In the genomic region with DNA sequence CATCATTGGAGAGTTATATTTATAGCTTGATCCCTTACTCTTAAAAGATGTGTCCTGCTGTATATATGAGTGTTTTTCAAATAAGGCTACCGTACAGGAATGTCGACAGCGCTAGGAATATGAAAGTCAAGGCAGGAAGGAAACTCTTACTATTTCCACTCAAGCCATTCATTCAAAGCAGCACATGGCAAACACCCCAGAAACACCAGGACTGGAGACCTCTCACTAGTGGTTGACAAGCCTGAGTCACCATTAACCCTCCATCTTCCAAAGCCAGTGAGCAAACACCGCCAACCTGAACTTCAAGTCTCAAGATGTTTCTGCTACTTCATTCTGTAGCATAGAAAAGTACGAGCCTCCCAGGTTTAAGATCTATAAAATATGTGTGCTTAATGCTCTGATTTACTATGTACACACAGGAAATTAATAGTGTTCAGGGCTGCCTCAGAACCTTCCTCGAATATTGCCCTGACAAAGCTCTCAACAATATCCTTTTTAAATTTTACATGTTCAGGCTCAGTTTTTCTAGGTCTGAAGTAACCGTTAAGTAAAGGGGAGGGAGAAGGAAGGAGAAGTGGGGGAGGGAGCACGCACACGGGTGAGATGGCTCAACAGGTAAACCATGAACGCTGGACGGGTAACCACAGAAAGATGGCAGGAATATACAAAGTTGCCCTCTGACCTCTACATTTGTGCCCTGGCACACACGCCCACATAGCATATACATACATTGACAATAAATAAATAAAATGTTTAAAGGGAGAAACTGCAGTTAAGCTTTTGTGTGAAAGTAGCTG, we compare ENCODE assay signal across 9 mouse cellular contexts. TPM values are rescaled to one million over a fixed set of nuclear protein-coding genes. Genes with fewer than 3 reads are reported as not detected.
DNase-seq lines count a peak whose midpoint lies in the region; ATAC-seq lines count a peak whose summit lies in the region.
"Had no signal": no experiment of that assay in that cellular context is flagged by ENCODE, and none has a peak within 500 bp of the region (broad histone marks: within the 10 kb centered on the region; RNA-seq: fewer than 3 reads in every experiment).

No protein-coding gene starts in this region.

- DNase-seq in hindbrain, embryonic 14.5 days (ENCODE audit: low spot score), result no peak
- no peak for DNase-seq in hindbrain, embryonic 11.5 days (ENCODE audit: low spot score)
- DNase-seq in intestine, embryonic 14.5 days (ENCODE audit: low spot score), result no peak
- peak; percentile 70 for DNase-seq in lung, postnatal 36 days
- DNase-seq in cerebellum, postnatal 14 days, result no peak
- no peak for DNase-seq in gastrocnemius, adult 18-20 months (ENCODE audit: low spot score)

- ATAC-seq in hindbrain, embryonic 14.5 days (ENCODE audit: low FRiP score), result no peak
- ATAC-seq in hindbrain, embryonic 11.5 days (ENCODE audit: low FRiP score), result no peak
- no peak for ATAC-seq in embryonic facial prominence, embryonic 13.5 days (ENCODE audit: insufficient number of reproducible peaks, insufficient read depth, low FRiP score, low TSS enrichment, low read depth)
- no peak for ATAC-seq in intestine, embryonic 14.5 days (replicated peaks; ENCODE audit: low FRiP score, low TSS enrichment, low read depth)
- ATAC-seq in erythroblast, adult 5-6 weeks (replicated peaks; ENCODE audit: low FRiP score, poor library complexity, severe bottlenecking), result no peak

- peak overlapping the region; percentile 47; the same call in 1 of the 2 replicates for H3K4me2 ChIP-seq in hindbrain, embryonic 14.5 days (replicated peaks)
- H3K4me2 ChIP-seq in hindbrain, embryonic 11.5 days (replicated peaks; ENCODE audit: low read depth, low read length), result no peak overlapping the region
- H3K4me2 ChIP-seq in embryonic facial prominence, embryonic 13.5 days, result peak overlapping the region; percentile 68
- H3K4me2 ChIP-seq in intestine, embryonic 14.5 days (ENCODE audit: low read length), result peak overlapping the region; percentile 51

- H3K27ac ChIP-seq in hindbrain, embryonic 14.5 days, result no peak overlapping the region
- H3K27ac ChIP-seq in hindbrain, embryonic 11.5 days (ENCODE audit: low read depth, low read length), result no peak overlapping the region
- H3K27ac ChIP-seq in embryonic facial prominence, embryonic 13.5 days, result no peak overlapping the region
- peak overlapping the region; percentile 84; the same call in 1 of the 2 replicates for H3K27ac ChIP-seq in intestine, embryonic 14.5 days (ENCODE audit: low read depth)

- no peaks in the 10 kb centered on the region for H3K4me1 ChIP-seq in hindbrain, embryonic 14.5 days (replicated peaks; ENCODE audit: control insufficient read depth, insufficient read depth, low read length)
- H3K4me1 ChIP-seq in hindbrain, embryonic 11.5 days (replicated peaks; ENCODE audit: control insufficient read depth, insufficient read depth, low read length), result no peaks in the 10 kb centered on the region
- H3K4me1 ChIP-seq in embryonic facial prominence, embryonic 13.5 days, result peaks cover 17% of the 10 kb centered on the region
- peaks cover 15% of the 10 kb centered on the region for H3K4me1 ChIP-seq in intestine, embryonic 14.5 days (replicated peaks; ENCODE audit: control insufficient read depth, insufficient read depth, low read length)

- H3K9me3 ChIP-seq in hindbrain, embryonic 14.5 days (ENCODE audit: control insufficient read depth, low read length), result no peaks in the 10 kb centered on the region
- no peaks in the 10 kb centered on the region for H3K9me3 ChIP-seq in hindbrain, embryonic 11.5 days (ENCODE audit: control insufficient read depth, low read length)
- H3K9me3 ChIP-seq in embryonic facial prominence, embryonic 13.5 days, result no peaks in the 10 kb centered on the region
- H3K9me3 ChIP-seq in intestine, embryonic 14.5 days (ENCODE audit: control insufficient read depth, low read length), result no peaks in the 10 kb centered on the region

- no peak overlapping the region for H3K4me3 ChIP-seq in hindbrain, embryonic 14.5 days (replicated peaks; ENCODE audit: low read length)
- no peak overlapping the region for H3K4me3 ChIP-seq in hindbrain, embryonic 11.5 days (ENCODE audit: low read depth, low read length)
- H3K4me3 ChIP-seq in embryonic facial prominence, embryonic 13.5 days, result no peak overlapping the region
- peak overlapping the region; percentile 26 for H3K4me3 ChIP-seq in intestine, embryonic 14.5 days (ENCODE audit: low read depth, low read length)

- H3K9ac ChIP-seq in hindbrain, embryonic 14.5 days, result peak overlapping the region; percentile 34; the same call in 1 of the 2 replicates
- no peak overlapping the region for H3K9ac ChIP-seq in hindbrain, embryonic 11.5 days (ENCODE audit: low read depth, low read length)
- H3K9ac ChIP-seq in embryonic facial prominence, embryonic 13.5 days, result no peak overlapping the region
- peak overlapping the region; percentile 34; the same call in 1 of the 2 replicates for H3K9ac ChIP-seq in intestine, embryonic 14.5 days (ENCODE audit: low read length)

- H3K27me3 ChIP-seq in hindbrain, embryonic 14.5 days (ENCODE audit: control insufficient read depth, insufficient read depth, low read length), result no peaks in the 10 kb centered on the region
- no peaks in the 10 kb centered on the region for H3K27me3 ChIP-seq in hindbrain, embryonic 11.5 days (ENCODE audit: control insufficient read depth, insufficient read depth, low read length)
- H3K27me3 ChIP-seq in embryonic facial prominence, embryonic 13.5 days, result no peaks in the 10 kb centered on the region
- H3K27me3 ChIP-seq in intestine, embryonic 14.5 days (replicated peaks; ENCODE audit: control insufficient read depth, insufficient read depth, low read length), result no peaks in the 10 kb centered on the region

- no peaks in the 10 kb centered on the region for H3K36me3 ChIP-seq in hindbrain, embryonic 14.5 days (replicated peaks; ENCODE audit: control insufficient read depth, insufficient read depth)
- no peaks in the 10 kb centered on the region for H3K36me3 ChIP-seq in hindbrain, embryonic 11.5 days (ENCODE audit: control insufficient read depth, insufficient read depth, low read length)
- H3K36me3 ChIP-seq in embryonic facial prominence, embryonic 13.5 days, result no peaks in the 10 kb centered on the region
- no peaks in the 10 kb centered on the region for H3K36me3 ChIP-seq in intestine, embryonic 14.5 days (ENCODE audit: control insufficient read depth, insufficient read depth, low read length)

- 89% methylated on average over 12 of the region's 12 CpGs for WGBS in hindbrain, embryonic 14.5 days
- 84% methylated on average over 12 of the region's 12 CpGs for WGBS in hindbrain, embryonic 11.5 days
- WGBS in embryonic facial prominence, embryonic 13.5 days, result 77% methylated on average over 12 of the region's 12 CpGs
- 41% methylated on average over 12 of the region's 12 CpGs for WGBS in intestine, embryonic 14.5 days

RNA-seq across cellular contexts. Expression of a gene that starts 34.2 kb away (rescaled TPM):
- polyA plus RNA-seq in hindbrain, embryonic 14.5 days (2014; fragmentation: Nextera tagmentation; extraction: Ambion mirVana), result 2.2 and 2.4 TPM in 2 replicates
- 5.6 and 7.2 TPM in 2 replicates for polyA plus RNA-seq in hindbrain, embryonic 11.5 days (2014; fragmentation: Nextera tagmentation; extraction: Ambion mirVana)
- 4.1 and 5.6 TPM in 2 replicates for polyA plus RNA-seq in embryonic facial prominence, embryonic 13.5 days (2015; fragmentation: Nextera tagmentation; extraction: Ambion mirVana)
- polyA plus RNA-seq in intestine, embryonic 14.5 days (2014; fragmentation: Nextera tagmentation; extraction: Ambion mirVana), result 6.9 and 7.2 TPM in 2 replicates
- total RNA-seq in erythroblast, adult 5-6 weeks (2015; ENCODE audit: low replicate concordance), result 0.38 and 0.63 TPM in 2 replicates
- 0.70 TPM in 1 of 2 replicates, not detected in the other for total RNA-seq in erythroblast, adult 5-6 weeks (2017; ENCODE audit: low replicate concordance)
- total RNA-seq in gastrocnemius, adult 18-20 months (2021), result 100 to 1,000 TPM in 1 of 2 experiments, 10 to 100 TPM in 1; 84.8 to 101 TPM
- total RNA-seq: monocyte, adult 5-6 weeks had no signal

Comparison
In these comparisons a context has a peak if more than half of its experiments do, and no peak if none do; other contexts are left out.
1. H3K9ac ChIP-seq: peak in hindbrain, embryonic 14.5 days (single experiment) and intestine, embryonic 14.5 days (single experiment); none in hindbrain, embryonic 11.5 days (single experiment) and embryonic facial prominence, embryonic 13.5 days (single experiment).